Mouse (Mus musculus) limb, embryonic 14.5 days (tissue): ENCODE data around the gene Cks2. TPM values are rescaled to one million over a fixed set of nuclear protein-coding genes. Genes with fewer than 3 reads are reported as not detected.
"Not testable (repeated sequence)": the region's sequence is repeated elsewhere in the genome, so short reads cannot be mapped to it uniquely, and the experiment has no call there.

Source experiments
- ATAC-seq: fragments of 200-750 bp; cut with Nextera tagmentation; 2 replicates; pipeline ENCODE4 v1.8.0; 2017; ENCODE audit warnings: low read depth, moderate number of reproducible peaks, moderate TSS enrichment; ENCODE audit not compliant: low FRiP score
- DNase-seq: peaks from one replicate; pipeline ENCODE4 v3.0.0-alpha.2; 2015; ENCODE audit warnings: low spot score
- H3K27ac ChIP-seq: fragments of 300-500 bp; sonication (generic); replicated peaks from 2 replicates; pipeline ENCODE4 v1.5.1; 2014; ENCODE audit warnings: low read depth, mild to moderate bottlenecking, low read length, moderate library complexity, mixed read lengths
- H3K27me3 ChIP-seq: fragments of 300-500 bp; sonication (generic); 2 replicates; pipeline ENCODE4 v1.6.1; 2014; ENCODE audit warnings: low read length, mixed read lengths; ENCODE audit not compliant: control insufficient read depth, insufficient read depth
- H3K36me3 ChIP-seq: fragments of 300-500 bp; sonication (generic); 2 replicates; pipeline ENCODE4 v1.6.1; 2014; ENCODE audit warnings: mild to moderate bottlenecking, low read length, moderate library complexity, mixed read lengths; ENCODE audit not compliant: control insufficient read depth, insufficient read depth
- H3K4me1 ChIP-seq: fragments of 300-500 bp; sonication (generic); 2 replicates; pipeline ENCODE4 v1.6.1; 2014; ENCODE audit warnings: antibody characterized with exemption, low read length, mixed read lengths; ENCODE audit not compliant: control insufficient read depth, insufficient read depth
- H3K4me2 ChIP-seq: fragments of 300-500 bp; sonication (generic); replicated peaks from 2 replicates; pipeline ENCODE4 v1.6.1; 2014; ENCODE audit warnings: low read depth, mild to moderate bottlenecking, low read length, moderate library complexity; ENCODE audit not compliant: severe bottlenecking
- H3K4me3 ChIP-seq: fragments of 300-500 bp; sonication (generic); replicated peaks from 2 replicates; pipeline ENCODE4 v1.5.1; 2014; ENCODE audit warnings: low read length
- H3K9ac ChIP-seq: fragments of 300-500 bp; sonication (generic); 2 replicates; pipeline ENCODE4 v1.6.1; 2014; ENCODE audit warnings: mild to moderate bottlenecking, low read depth, low read length, moderate library complexity; ENCODE audit not compliant: severe bottlenecking
- H3K9me3 ChIP-seq: fragments of 300-500 bp; sonication (generic); 2 replicates; pipeline ENCODE4 v1.6.1; 2016; ENCODE audit warnings: low read length; ENCODE audit not compliant: control insufficient read depth
- POLR2A ChIP-seq: fragments of 200-500 bp; IDR thresholded peaks from 2 replicates; pipeline ENCODE4 v1.8.0; 2012; ENCODE audit warnings: inconsistent platforms, mild to moderate bottlenecking, moderate library complexity, borderline replicate concordance; ENCODE audit not compliant: insufficient read depth, insufficient read length; ENCODE audit errors: extremely low read depth
- WGBS: fragments of 180-500 bp; shearing (Covaris S2); extraction: QIAGEN DNeasy Blood & Tissue Kit; methylation state at CpG from one replicate; pipeline ENCODE4 v1.1.7; 2014; 5-methylcytosine and 5-hydroxymethylcytosine counted together
- polyA plus RNA-seq, 2 experiments: library from polyadenylated mRNA; depleted of rRNA in 1 of 2; stranded (reverse) in 1 of 2; unstranded in 1 of 2; fragments of >200 nt; fragmentation: Nextera tagmentation in 1 of 2; extraction: Ambion mirVana in 1 of 2; gene quantifications; 2 replicates each; pipeline versions ENCODE4 v1.2.1 to v1.2.3; 2012 to 2014

The Cks2 gene
- polyA plus RNA-seq, 2 experiments, result 160 to 285 TPM

- Histone ChIP-seq H3K4me1 (no peaks in the 10 kb centered on the region), H3K4me3 (no peak overlapping the region), H3K36me3 (peaks cover 86% of the 10 kb centered on the region), H3K9ac (no peak overlapping the region), H3K27ac (no peak overlapping the region), H3K4me2 (no peak overlapping the region), H3K27me3 (no peaks in the 10 kb centered on the region), H3K9me3 (no peaks in the 10 kb centered on the region)
- 94% methylated on average over 2 of the region's 2 CpGs for WGBS
- ATAC-seq (no peak), DNase-seq (no peak)
- no peak for TF ChIP-seq POLR2A
Measured at GRCm38 (mm10) chr13:51663561-51663960, 18.5 kb downstream of the Cks2 start.

- not testable (repeated sequence) for H3K4me2 ChIP-seq, H3K9me3 ChIP-seq, H3K4me1 ChIP-seq, ATAC-seq, H3K27ac ChIP-seq, H3K9ac ChIP-seq, H3K27me3 ChIP-seq, DNase-seq, H3K4me3 ChIP-seq
- peaks cover 71% of the 10 kb centered on the region for H3K36me3 ChIP-seq
- WGBS, result 76% methylated on average over 12 of the region's 12 CpGs
Measured at GRCm38 (mm10) chr13:51668195-51668594, 23.2 kb downstream of the Cks2 start.

GRCm38 (mm10) chr13:51676641-51677040 is 31.6 kb downstream of the Cks2 start:
- Histone ChIP-seq H3K27ac (no peak overlapping the region), H3K27me3 (no peaks in the 10 kb centered on the region), H3K4me1 (no peaks in the 10 kb centered on the region), H3K9ac (no peak overlapping the region), H3K36me3 (peaks cover 88% of the 10 kb centered on the region), H3K4me2 (no peak overlapping the region), H3K4me3 (no peak overlapping the region), H3K9me3 (no peaks in the 10 kb centered on the region)
- TF ChIP-seq POLR2A, result no peak
- WGBS, result 63% methylated on average over 4 of the region's 4 CpGs
- DNase-seq (no peak), ATAC-seq (no peak)

- Histone ChIP-seq H3K9ac (no peak overlapping the region), H3K27me3 (no peaks in the 10 kb centered on the region), H3K4me1 (no peaks in the 10 kb centered on the region), H3K36me3 (peaks cover 89% of the 10 kb centered on the region), H3K9me3 (no peaks in the 10 kb centered on the region), H3K4me2 (no peak overlapping the region), H3K4me3 (no peak overlapping the region), H3K27ac (no peak overlapping the region)
- 97% methylated on average over 12 of the region's 12 CpGs for WGBS
- ATAC-seq (no peak), DNase-seq (no peak)
- TF ChIP-seq POLR2A, result no peak
Measured at GRCm38 (mm10) chr13:51677041-51677440, 32.0 kb downstream of the Cks2 start.

- DNase-seq (no peak), ATAC-seq (no peak)
- H3K36me3 ChIP-seq, result peaks cover 96% of the 10 kb centered on the region
- no peak overlapping the region for H3K9ac ChIP-seq
- 91% methylated on average over 7 of the region's 7 CpGs for WGBS
- no peaks in the 10 kb centered on the region for H3K27me3 ChIP-seq
- H3K4me3 ChIP-seq, result no peak overlapping the region
- no peaks in the 10 kb centered on the region for H3K9me3 ChIP-seq
- no peak for TF ChIP-seq POLR2A
- no peaks in the 10 kb centered on the region for H3K4me1 ChIP-seq
- no peak overlapping the region for H3K4me2 ChIP-seq
- no peak overlapping the region for H3K27ac ChIP-seq
Measured at GRCm38 (mm10) chr13:51677630-51678185, 32.7 kb downstream of the Cks2 start.

- peaks cover 99% of the 10 kb centered on the region for H3K36me3 ChIP-seq
- no peak overlapping the region for H3K4me3 ChIP-seq
- 98% methylated on average over 6 of the region's 6 CpGs for WGBS
- ATAC-seq, result no peak
- H3K27ac ChIP-seq, result no peak overlapping the region
- no peak for TF ChIP-seq POLR2A
- H3K27me3 ChIP-seq, result no peaks in the 10 kb centered on the region
- H3K9ac ChIP-seq, result no peak overlapping the region
- no peaks in the 10 kb centered on the region for H3K9me3 ChIP-seq
- no peak overlapping the region for H3K4me2 ChIP-seq
- DNase-seq, result no peak
- no peaks in the 10 kb centered on the region for H3K4me1 ChIP-seq
Measured at GRCm38 (mm10) chr13:51678687-51679086, 33.7 kb downstream of the Cks2 start.
